Mouse (Mus musculus): ENCODE results near the gene Dock6.
"Not testable (repeated sequence)": the region's sequence is repeated elsewhere in the genome, so short reads cannot be mapped to it uniquely, and the experiment has no call there.

The Dock6 gene

GRCm38 (mm10) chr9:21806976-21807375, 45.5 kb downstream of the Dock6 start:
- DNase-seq (ENCODE audit: low read depth, low spot score) = no peak
- no peaks in the 10 kb centered on the region for H3K27me3 ChIP-seq (ENCODE audit: control insufficient read depth, insufficient read depth, low read length, poor library complexity, severe bottlenecking)
- no peaks in the 10 kb centered on the region for H3K36me3 ChIP-seq (ENCODE audit: control insufficient read depth, insufficient read depth, low read length, poor library complexity, severe bottlenecking)

- H3K27me3 ChIP-seq (ENCODE audit: control insufficient read depth, insufficient read depth, low read length, poor library complexity, severe bottlenecking) = no peaks in the 10 kb centered on the region
- no peaks in the 10 kb centered on the region for H3K36me3 ChIP-seq (ENCODE audit: control insufficient read depth, insufficient read depth, low read length, poor library complexity, severe bottlenecking)
- DNase-seq (ENCODE audit: low read depth, low spot score) = no peak
Observed at GRCm38 (mm10) chr9:21806363-21806762, 46.1 kb downstream of the Dock6 start.

DNA sequence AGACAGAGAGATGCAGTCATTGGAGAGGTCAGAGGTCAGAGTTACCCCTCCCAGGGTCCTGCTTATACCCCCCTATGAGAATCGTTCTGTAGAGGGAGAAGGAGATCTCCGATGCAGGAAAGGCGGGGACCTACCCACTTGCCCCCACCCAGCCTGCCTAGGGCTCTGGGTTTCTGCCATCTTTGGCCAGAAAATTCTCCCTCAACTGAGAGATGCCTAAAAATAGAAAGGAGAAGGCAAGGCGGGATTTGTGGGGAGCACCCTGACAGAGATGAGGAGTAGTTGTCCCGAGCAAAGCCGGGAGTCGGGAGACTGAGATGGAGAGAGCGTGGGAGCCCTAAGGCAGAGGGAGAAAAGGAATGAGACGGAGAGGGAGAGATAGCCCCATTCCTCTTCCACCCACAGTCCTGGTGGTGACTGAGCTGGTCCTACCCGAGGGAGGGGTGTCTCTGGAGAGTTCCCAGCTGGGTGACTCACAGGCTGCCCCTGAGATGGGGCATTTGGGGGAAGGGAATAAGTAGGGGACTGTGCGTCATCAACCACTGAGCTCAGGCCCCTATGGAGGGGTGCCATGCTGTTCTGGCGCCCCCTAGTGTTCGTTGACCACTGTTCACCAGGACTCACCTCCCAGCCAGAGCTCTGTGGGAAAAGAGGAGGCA, 48.3 kb downstream of the Dock6 start:
- peak; percentile 84 for DNase-seq (ENCODE audit: low read depth, low spot score)
- Histone ChIP-seq H3K27me3 (ENCODE audit: control insufficient read depth, insufficient read depth, low read length, poor library complexity, severe bottlenecking) (no peaks in the 10 kb centered on the region), H3K36me3 (ENCODE audit: control insufficient read depth, insufficient read depth, low read length, poor library complexity, severe bottlenecking) (no peaks in the 10 kb centered on the region)

DNA sequence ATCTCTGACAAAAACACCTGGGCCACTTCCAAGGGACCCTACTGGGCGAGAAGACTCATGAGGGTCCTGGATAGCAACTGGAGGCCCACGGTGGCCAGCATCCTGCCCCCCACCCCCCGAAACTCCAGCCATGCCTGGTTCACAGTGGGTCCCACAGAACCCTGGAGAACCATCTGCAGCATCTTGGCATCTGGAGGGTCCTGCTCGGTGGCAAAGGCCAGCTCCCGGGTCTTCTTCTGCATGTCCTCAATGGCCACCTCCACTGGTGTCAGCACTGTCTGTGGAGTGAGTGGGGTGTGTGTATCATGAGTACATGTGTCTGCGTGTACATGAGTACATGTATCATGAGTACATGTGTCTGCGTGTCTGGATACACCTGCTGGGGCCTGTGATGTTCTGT, 50.8 kb downstream of the Dock6 start:
- no peak for DNase-seq (ENCODE audit: low read depth, low spot score)
- H3K27me3 ChIP-seq (ENCODE audit: control insufficient read depth, insufficient read depth, low read length, poor library complexity, severe bottlenecking) = no peaks in the 10 kb centered on the region
- H3K36me3 ChIP-seq (ENCODE audit: control insufficient read depth, insufficient read depth, low read length, poor library complexity, severe bottlenecking) = no peaks in the 10 kb centered on the region

DNA sequence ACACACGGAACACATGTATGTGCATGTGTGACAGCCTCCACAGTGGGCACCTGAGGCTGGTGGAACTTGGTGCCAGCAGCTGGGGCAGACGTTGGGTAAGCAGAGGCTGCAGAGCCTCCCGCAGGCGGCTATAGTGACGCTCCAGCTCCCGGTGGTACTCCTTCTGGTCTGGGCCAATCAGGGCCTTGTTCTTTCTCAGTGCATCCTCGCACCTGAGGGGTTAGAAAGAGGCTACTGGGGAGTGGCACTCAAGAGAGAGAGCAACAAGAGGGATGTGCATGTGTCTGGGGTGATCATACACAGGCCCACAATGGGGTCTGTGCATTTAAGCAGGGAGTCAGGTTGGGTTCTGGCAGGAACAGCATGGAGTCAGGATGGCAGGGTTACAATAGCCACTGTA, 51.3 kb downstream of the Dock6 start:
- no peaks in the 10 kb centered on the region for H3K36me3 ChIP-seq (ENCODE audit: control insufficient read depth, insufficient read depth, low read length, poor library complexity, severe bottlenecking)
- no peaks in the 10 kb centered on the region for H3K27me3 ChIP-seq (ENCODE audit: control insufficient read depth, insufficient read depth, low read length, poor library complexity, severe bottlenecking)
- no peak for DNase-seq (ENCODE audit: low read depth, low spot score)

DNA sequence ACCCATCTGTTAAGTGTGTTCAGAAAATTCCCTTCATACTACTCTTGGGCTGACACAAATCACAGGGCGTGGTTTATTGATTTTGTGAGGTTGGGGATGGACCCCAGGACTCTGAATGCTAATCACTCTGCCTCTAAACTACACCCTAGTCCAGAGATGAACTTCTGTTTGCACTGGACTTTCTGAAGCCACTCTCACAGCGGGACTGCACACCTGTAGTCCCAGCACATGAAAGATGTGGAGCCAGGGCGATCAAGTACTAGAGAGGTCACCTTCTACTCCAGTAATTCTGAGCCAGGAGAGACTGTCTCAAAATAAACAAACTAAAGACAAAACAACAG, 53.5 kb downstream of the Dock6 start:
- H3K27me3 ChIP-seq (ENCODE audit: control insufficient read depth, insufficient read depth, low read length, poor library complexity, severe bottlenecking) = no peaks in the 10 kb centered on the region
- no peaks in the 10 kb centered on the region for H3K36me3 ChIP-seq (ENCODE audit: control insufficient read depth, insufficient read depth, low read length, poor library complexity, severe bottlenecking)
- no peak for DNase-seq (ENCODE audit: low read depth, low spot score)

DNA sequence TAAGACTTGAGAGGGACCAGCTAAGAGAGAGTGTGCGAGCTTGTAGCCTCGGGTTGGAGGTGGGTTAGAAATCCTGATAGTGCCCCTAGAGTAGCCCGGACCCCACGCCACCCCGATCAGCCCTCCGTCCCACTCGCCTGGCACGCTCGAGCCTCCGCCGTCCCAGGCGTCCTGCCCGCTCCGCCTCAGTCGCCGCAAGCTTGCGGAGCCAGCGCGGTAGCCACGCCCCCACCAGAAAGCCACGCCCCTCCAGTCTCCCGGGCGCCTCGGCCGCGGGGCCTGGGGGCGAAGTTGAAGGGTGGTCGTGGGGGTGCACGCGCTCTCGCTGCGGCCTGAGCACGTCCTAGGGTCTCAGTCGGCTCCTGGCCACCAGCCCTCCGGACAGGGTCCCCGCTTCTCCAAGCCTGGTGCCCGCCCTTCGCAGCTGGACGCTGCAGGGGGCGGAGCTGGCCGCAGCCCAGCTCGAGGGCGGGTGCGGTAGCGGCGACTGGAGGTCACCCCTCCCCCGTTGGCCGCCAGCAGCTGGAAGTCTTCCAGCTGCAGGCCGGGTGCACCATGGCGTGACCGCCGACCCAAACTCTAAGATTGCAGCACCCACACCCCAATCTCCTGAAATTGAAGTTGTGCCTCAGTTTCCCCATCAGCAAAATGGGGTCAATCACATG, 54.0 kb downstream of the Dock6 start, which contains the start of gene Kank2:
TSS of gene Kank2 (minus strand) at position 400 of the 665 bp plus-strand sequence.
- no peaks in the 10 kb centered on the region for H3K36me3 ChIP-seq (ENCODE audit: control insufficient read depth, insufficient read depth, low read length, poor library complexity, severe bottlenecking)
- DNase-seq (ENCODE audit: low read depth, low spot score) = peak; percentile 76
- H3K27me3 ChIP-seq (ENCODE audit: control insufficient read depth, insufficient read depth, low read length, poor library complexity, severe bottlenecking) = no peaks in the 10 kb centered on the region

- H3K27me3 ChIP-seq (ENCODE audit: control insufficient read depth, insufficient read depth, low read length, poor library complexity, severe bottlenecking) = no peaks in the 10 kb centered on the region
- DNase-seq (ENCODE audit: low read depth, low spot score) = peak; percentile 14
- no peaks in the 10 kb centered on the region for H3K36me3 ChIP-seq (ENCODE audit: control insufficient read depth, insufficient read depth, low read length, poor library complexity, severe bottlenecking)
Observed at GRCm38 (mm10) chr9:21797921-21798344, 54.5 kb downstream of the Dock6 start.

- no peaks in the 10 kb centered on the region for H3K36me3 ChIP-seq (ENCODE audit: control insufficient read depth, insufficient read depth, low read length, poor library complexity, severe bottlenecking)
- no peak for DNase-seq (ENCODE audit: low read depth, low spot score)
- H3K27me3 ChIP-seq (ENCODE audit: control insufficient read depth, insufficient read depth, low read length, poor library complexity, severe bottlenecking) = no peaks in the 10 kb centered on the region
Observed at GRCm38 (mm10) chr9:21796919-21797318, 55.5 kb downstream of the Dock6 start.

DNA sequence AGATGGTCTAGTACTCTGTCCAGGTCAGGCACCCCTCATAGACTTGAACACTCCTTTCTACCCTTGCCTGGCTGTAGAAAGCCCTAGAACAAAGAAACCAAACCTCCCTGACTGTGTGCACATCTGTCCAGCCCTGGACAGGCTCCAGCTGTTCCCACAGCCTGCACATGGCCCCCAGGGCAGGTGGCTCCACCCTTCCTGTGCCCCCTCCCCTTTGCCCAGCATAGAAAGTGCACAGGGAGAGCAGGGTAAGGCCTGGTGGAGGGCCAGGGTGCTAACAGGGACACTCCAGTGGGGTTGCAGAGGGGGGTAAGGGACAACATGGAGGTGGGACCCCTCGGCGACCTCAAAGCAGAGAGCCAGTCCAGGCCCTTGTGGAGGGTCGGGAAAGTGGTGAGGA, 56.2 kb downstream of the Dock6 start:
- H3K27me3 ChIP-seq (ENCODE audit: control insufficient read depth, insufficient read depth, low read length, poor library complexity, severe bottlenecking) = no peaks in the 10 kb centered on the region
- no peak for DNase-seq (ENCODE audit: low read depth, low spot score)

GRCm38 (mm10) chr9:21795579-21795978, 56.9 kb downstream of the Dock6 start:
- no peaks in the 10 kb centered on the region for H3K36me3 ChIP-seq (ENCODE audit: control insufficient read depth, insufficient read depth, low read length, poor library complexity, severe bottlenecking)
- DNase-seq (ENCODE audit: low read depth, low spot score) = no peak

More for the DNA sequence above, 56.2 kb downstream of the Dock6 start:
- no peaks in the 10 kb centered on the region for H3K36me3 ChIP-seq (ENCODE audit: control insufficient read depth, insufficient read depth, low read length, poor library complexity, severe bottlenecking)

DNA sequence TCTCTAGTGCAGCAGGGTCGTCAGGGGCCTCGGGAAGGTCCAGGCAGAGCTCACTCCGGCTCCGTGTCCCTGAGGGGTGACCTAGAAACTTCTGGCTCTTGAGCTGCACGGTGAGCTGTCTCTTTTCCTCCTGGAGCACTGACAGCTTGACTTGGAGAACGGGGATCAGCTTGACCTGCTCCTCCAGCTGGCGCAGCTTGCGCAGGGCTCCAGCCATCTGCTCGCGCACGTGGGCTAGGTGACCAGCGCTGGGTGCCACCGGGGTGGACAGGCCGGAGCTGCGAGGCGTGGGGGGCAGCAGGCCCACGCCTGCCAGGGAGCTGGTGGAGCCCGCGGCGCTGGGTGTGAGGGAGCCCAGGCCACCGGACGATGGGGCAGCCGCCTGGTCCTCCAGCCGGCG, 57.5 kb downstream of the Dock6 start:
- DNase-seq (ENCODE audit: low read depth, low spot score) = no peak
- H3K36me3 ChIP-seq (ENCODE audit: control insufficient read depth, insufficient read depth, low read length, poor library complexity, severe bottlenecking) = no peaks in the 10 kb centered on the region
- H3K27me3 ChIP-seq (ENCODE audit: control insufficient read depth, insufficient read depth, low read length, poor library complexity, severe bottlenecking) = no peaks in the 10 kb centered on the region

More at GRCm38 (mm10) chr9:21795579-21795978, 56.9 kb downstream of the Dock6 start:
- H3K27me3 ChIP-seq (ENCODE audit: control insufficient read depth, insufficient read depth, low read length, poor library complexity, severe bottlenecking) = no peaks in the 10 kb centered on the region

DNA sequence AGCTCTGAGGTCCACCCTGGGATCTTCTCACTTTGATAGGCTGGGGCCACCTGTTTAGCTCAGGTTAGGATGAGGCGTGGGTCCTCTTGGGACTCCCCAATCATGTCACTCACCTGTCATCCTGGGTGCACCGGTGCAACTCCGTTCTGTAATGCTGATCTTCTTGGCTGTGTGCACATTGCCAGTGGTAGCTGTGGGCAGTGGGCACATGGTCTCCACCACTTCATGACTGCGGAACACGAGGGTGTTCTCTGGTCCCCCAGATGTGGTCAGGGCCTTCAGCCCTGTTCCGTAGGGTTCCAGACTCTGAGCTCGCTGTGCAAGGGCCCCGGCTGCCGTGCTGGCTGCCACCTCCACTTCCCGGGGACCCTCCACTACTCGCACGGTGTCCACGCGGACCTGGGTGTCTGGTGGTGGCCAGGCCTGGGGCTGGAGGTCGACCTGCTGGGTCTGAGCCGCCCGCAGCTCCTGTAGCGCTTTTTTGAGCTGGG, 58.0 kb downstream of the Dock6 start:
- H3K27me3 ChIP-seq (ENCODE audit: control insufficient read depth, insufficient read depth, low read length, poor library complexity, severe bottlenecking) = no peaks in the 10 kb centered on the region
- H3K36me3 ChIP-seq (ENCODE audit: control insufficient read depth, insufficient read depth, low read length, poor library complexity, severe bottlenecking) = no peaks in the 10 kb centered on the region
- no peak for DNase-seq (ENCODE audit: low read depth, low spot score)

- not testable (repeated sequence) for H3K36me3 ChIP-seq (ENCODE audit: control insufficient read depth, insufficient read depth, low read length, poor library complexity, severe bottlenecking); DNase-seq (ENCODE audit: low read depth, low spot score); H3K27me3 ChIP-seq (ENCODE audit: control insufficient read depth, insufficient read depth, low read length, poor library complexity, severe bottlenecking)
Observed at GRCm38 (mm10) chr9:21793507-21793906, 58.9 kb downstream of the Dock6 start.

DNA sequence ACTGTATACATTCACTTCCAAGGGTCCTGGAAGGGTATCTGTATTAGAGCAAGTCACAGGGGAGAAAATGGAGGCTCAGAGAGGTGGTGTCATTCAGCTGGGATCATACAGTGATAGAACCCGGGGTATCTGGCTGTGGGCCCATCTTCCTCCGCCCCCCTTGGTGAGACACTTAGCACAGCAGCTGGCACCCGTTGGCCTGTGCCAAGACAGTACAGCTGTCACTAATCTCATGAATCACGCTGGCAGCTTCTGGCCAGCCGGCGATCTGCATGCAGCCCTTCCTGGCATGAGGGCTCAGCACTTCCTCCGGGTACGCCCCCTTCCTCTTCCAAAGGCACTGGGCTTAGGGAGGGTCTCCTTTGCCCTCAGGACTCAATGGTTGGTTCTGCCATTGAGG, 59.8 kb downstream of the Dock6 start:
- no peak for DNase-seq (ENCODE audit: low read depth, low spot score)
- H3K27me3 ChIP-seq (ENCODE audit: control insufficient read depth, insufficient read depth, low read length, poor library complexity, severe bottlenecking) = no peaks in the 10 kb centered on the region
- H3K36me3 ChIP-seq (ENCODE audit: control insufficient read depth, insufficient read depth, low read length, poor library complexity, severe bottlenecking) = no peaks in the 10 kb centered on the region
